Mouse (Mus musculus): ENCODE data around the gene Nt5e.

- TF ChIP-seq CHD2 (IDR thresholded peaks at IDR 0.05; ENCODE audit: low read depth, low read length): no peak
- no peak for TF ChIP-seq HCFC1 (IDR thresholded peaks at IDR 0.05; ENCODE audit: borderline replicate concordance, insufficient read depth, low read length)
- TF ChIP-seq ZNF384 (IDR thresholded peaks at IDR 0.05; ENCODE audit: low read depth, low read length): no peak
Measured at GRCm38 (mm10) chr9:88367322-88367721, 40.3 kb downstream of the Nt5e start.
